Mouse (Mus musculus) limb, embryonic 11.5 days (tissue): ENCODE results near the gene Kmt2a. TPM values are rescaled to one million over a fixed set of nuclear protein-coding genes. Genes with fewer than 3 reads are reported as not detected.

Experiments
- ATAC-seq: fragments of 200-750 bp; cut with Nextera tagmentation; 2 replicates; pipeline ENCODE4 v1.8.0; 2017; ENCODE audit warnings: low read depth; ENCODE audit not compliant: insufficient number of reproducible peaks, low FRiP score, low TSS enrichment
- DNase-seq: peaks from one replicate; pipeline ENCODE4 v3.0.0-alpha.2; 2015; ENCODE audit warnings: low spot score
- H3K27ac ChIP-seq: fragments of 300-500 bp; sonication (generic); replicated peaks from 2 replicates; pipeline ENCODE4 v1.5.1; 2014; ENCODE audit warnings: low read depth, mild to moderate bottlenecking, low read length
- H3K27me3 ChIP-seq: fragments of 300-500 bp; sonication (generic); 2 replicates; pipeline ENCODE4 v1.6.1; 2014; ENCODE audit warnings: mild to moderate bottlenecking, low read length, mixed read lengths; ENCODE audit not compliant: control insufficient read depth, insufficient read depth
- H3K36me3 ChIP-seq: fragments of 300-500 bp; sonication (generic); 2 replicates; pipeline ENCODE4 v1.6.1; 2014; ENCODE audit warnings: mild to moderate bottlenecking, low read length, moderate library complexity, mixed read lengths; ENCODE audit not compliant: control insufficient read depth, insufficient read depth
- H3K4me1 ChIP-seq: fragments of 300-500 bp; sonication (generic); 2 replicates; pipeline ENCODE4 v1.6.1; 2014; ENCODE audit warnings: low read length, mixed read lengths; ENCODE audit not compliant: control insufficient read depth, insufficient read depth
- H3K4me2 ChIP-seq: fragments of 300-500 bp; sonication (generic); 2 replicates; pipeline ENCODE4 v1.6.1; 2014; ENCODE audit warnings: low read depth, mild to moderate bottlenecking, moderate library complexity; ENCODE audit not compliant: severe bottlenecking
- H3K4me3 ChIP-seq: fragments of 300-500 bp; sonication (generic); 2 replicates; pipeline ENCODE4 v1.5.1; 2014; ENCODE audit warnings: low read depth, low read length
- H3K9ac ChIP-seq: fragments of 300-500 bp; sonication (generic); 2 replicates; pipeline ENCODE4 v1.6.1; 2014; ENCODE audit warnings: mild to moderate bottlenecking, low read length
- H3K9me3 ChIP-seq: fragments of 300-500 bp; sonication (generic); 2 replicates; pipeline ENCODE4 v1.6.1; 2016; ENCODE audit warnings: low read length; ENCODE audit not compliant: control insufficient read depth
- WGBS: fragments of 180-500 bp; shearing (Covaris S2); extraction: QIAGEN DNeasy Blood & Tissue Kit; methylation state at CpG from one replicate; pipeline ENCODE4 v1.1.7; 2014; 5-methylcytosine and 5-hydroxymethylcytosine counted together
- polyA plus RNA-seq: library from polyadenylated mRNA; unstranded; fragments of >200 nt; fragmentation: Nextera tagmentation; extraction: Ambion mirVana; gene quantifications from 2 replicates; pipeline ENCODE4 v1.2.1, GENCODE M21; 2014

The Kmt2a gene
- polyA plus RNA-seq, 1 experiment from 2014 or later, result 13.7 TPM

DNA sequence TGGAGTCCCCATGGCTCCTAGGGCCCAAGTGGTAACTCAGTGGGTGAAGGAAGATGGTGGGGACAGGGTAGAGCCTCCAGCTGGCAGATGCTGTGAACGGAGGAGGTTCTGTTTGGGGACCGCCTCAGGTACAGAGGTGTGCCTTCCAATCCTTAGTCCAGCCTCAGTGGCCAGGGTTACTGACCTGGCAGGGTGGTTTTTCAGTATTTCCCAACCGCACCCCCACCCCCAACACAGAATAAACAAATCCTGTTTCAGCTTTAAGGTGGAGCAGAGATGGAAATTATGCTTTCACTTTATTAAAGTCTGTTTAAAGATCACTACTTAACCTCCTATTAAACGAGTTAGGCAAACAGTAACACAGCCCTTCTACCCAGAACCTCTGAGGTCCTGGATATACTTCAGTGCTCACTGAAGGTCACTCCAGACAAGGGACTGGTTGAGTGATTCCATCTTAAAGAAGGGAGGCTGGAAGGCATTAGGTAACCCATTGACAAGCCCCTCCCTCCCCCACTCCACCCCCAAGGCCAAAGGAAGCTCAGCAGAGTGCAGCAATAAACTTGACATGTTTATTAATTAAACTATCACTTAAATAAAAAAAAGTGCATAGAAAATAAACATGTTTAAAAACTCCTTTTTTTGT, 78.2 kb downstream of the Kmt2a start, which contains the start of gene Ttc36:
TSS of gene Ttc36 (minus strand) at position 265 of the 643 bp plus-strand sequence.
- H3K36me3 ChIP-seq, result peaks cover 9% of the 10 kb centered on the region
- H3K9ac ChIP-seq, result no peak within 1 kb of the TSS
- H3K4me2 ChIP-seq, result no peak within 1 kb of the TSS
- H3K9me3 ChIP-seq, result no peaks in the 10 kb centered on the region
- peaks cover 4% of the 10 kb centered on the region; the same call in 1 of the 2 replicates for H3K4me1 ChIP-seq
- ATAC-seq (no peak), DNase-seq (no peak)
- H3K4me3 ChIP-seq, result no peak within 1 kb of the TSS
- WGBS, result 77% methylated on average over 4 of the region's 4 CpGs
- no peak within 1 kb of the TSS for H3K27ac ChIP-seq
- peaks cover 8% of the 10 kb centered on the region; the same call in 1 of the 2 replicates for H3K27me3 ChIP-seq

DNA sequence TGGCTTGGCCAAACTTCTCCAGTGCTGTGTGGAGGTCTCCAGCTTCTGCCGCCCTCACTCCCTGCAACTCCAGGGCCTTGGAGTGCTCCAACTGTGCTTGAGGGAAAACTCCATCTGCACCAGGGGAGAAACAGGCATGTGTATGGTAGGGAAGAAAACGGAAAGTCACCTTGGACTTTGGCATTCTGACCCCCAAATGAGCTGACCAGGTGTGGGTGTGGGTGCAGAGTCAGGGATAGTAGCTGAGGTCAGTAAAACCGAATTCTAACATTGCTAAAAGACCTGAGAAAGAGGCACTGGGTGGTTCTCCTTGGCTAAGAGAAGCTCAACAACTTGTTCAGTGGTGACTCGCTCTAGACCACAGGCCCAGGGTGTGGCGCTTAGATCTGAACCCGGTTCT, 79.4 kb downstream of the Kmt2a start:
- Histone ChIP-seq H3K9ac (no peak overlapping the region), H3K4me3 (no peak overlapping the region), H3K36me3 (peaks cover 3% of the 10 kb centered on the region; the same call in 1 of the 2 replicates), H3K4me2 (no peak overlapping the region), H3K9me3 (no peaks in the 10 kb centered on the region), H3K27me3 (peaks cover 10% of the 10 kb centered on the region; the same call in 1 of the 2 replicates), H3K4me1 (peaks cover 4% of the 10 kb centered on the region; the same call in 1 of the 2 replicates), H3K27ac (no peak overlapping the region)
- WGBS, result 81% methylated on average over 6 of the region's 6 CpGs
- DNase-seq (no peak), ATAC-seq (no peak)

DNA sequence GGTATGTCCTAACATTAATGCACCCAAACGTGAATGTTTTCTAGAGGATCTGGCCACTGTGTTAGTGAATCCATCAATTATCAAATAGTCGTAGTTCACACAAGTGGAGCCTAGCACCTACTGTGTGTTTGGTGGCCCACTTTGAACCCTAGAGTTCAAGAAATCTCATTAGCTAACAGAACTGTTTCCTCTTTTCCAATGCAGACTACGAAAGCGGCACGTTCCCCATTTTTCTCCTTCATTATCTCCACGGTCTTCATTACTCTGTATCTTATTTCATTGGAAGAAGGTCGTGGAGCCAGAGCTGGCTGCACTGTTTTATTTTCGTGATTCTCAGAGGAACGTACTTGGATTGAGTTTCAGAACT, 81.2 kb downstream of the Kmt2a start:
- H3K4me1 ChIP-seq, result peaks cover 4% of the 10 kb centered on the region; the same call in 1 of the 2 replicates
- peak overlapping the region; percentile 63 for H3K9ac ChIP-seq
- H3K4me3 ChIP-seq, result peak overlapping the region; percentile 63
- 44% methylated on average over 9 of the region's 9 CpGs for WGBS
- H3K27ac ChIP-seq, result no peak overlapping the region
- peaks cover 10% of the 10 kb centered on the region; the same call in 1 of the 2 replicates for H3K27me3 ChIP-seq
- ATAC-seq (no peak), DNase-seq (no peak)
- no peaks in the 10 kb centered on the region for H3K36me3 ChIP-seq
- peak overlapping the region; percentile 74 for H3K4me2 ChIP-seq
- no peaks in the 10 kb centered on the region for H3K9me3 ChIP-seq

DNA sequence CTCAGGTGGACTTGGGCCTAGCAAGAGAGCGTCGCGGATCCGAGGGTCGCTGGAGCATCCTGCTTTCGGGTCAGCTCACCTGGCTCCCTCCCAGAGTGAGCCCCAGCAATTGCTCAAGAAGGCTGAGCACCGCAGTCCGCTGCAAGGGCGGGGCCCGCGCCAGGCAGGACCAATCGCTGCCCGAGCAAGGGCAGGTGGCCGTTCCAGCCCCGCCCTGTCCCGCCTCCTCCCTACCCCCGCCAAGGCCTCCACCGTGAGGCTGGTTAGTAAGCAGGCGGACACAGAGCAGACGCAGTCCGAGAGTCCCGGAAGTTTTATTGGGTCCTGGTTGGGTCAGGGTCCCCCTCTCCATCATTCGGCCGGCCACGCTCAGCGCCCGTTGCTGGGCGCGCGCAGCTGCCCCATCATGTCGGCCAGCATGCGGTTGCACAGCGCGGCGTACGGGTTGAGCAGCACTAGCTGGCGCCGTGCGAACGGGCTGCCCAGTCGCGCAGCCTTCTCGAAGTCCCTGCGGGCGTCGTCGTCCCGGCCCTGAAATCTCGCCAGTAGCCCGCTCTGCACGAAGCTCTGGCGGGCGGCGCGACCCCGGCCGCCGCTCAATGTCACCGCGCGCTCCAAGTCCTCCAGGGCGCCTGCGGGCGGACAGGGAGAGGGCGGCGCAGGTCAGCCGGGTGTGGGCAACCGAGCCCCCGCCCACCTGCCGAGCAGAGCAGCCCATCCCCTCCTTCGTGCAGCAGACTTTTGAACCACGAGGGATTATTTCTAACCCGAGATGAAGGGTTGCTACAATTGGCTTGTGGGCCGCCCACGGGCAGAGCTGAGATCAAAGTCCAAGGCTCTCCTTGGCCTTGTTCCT, 81.8 kb downstream of the Kmt2a start, which contains the start of gene Tmem25:
TSS of gene Tmem25 (minus strand) at position 206 of the 856 bp plus-strand sequence.
- peak within 1 kb of the TSS; percentile 74 for H3K4me2 ChIP-seq
- no peaks in the 10 kb centered on the region for H3K36me3 ChIP-seq
- H3K9me3 ChIP-seq, result no peaks in the 10 kb centered on the region
- DNase-seq (peak; percentile 88), ATAC-seq (peak; percentile 93)
- under 1% methylated on average over 75 of the region's 75 CpGs for WGBS
- H3K27ac ChIP-seq, result no peak within 1 kb of the TSS
- peak within 1 kb of the TSS; percentile 63 for H3K4me3 ChIP-seq
- H3K27me3 ChIP-seq, result peaks cover 10% of the 10 kb centered on the region; the same call in 1 of the 2 replicates
- H3K9ac ChIP-seq, result peak within 1 kb of the TSS; percentile 63
- H3K4me1 ChIP-seq, result peaks cover 4% of the 10 kb centered on the region; the same call in 1 of the 2 replicates

DNA sequence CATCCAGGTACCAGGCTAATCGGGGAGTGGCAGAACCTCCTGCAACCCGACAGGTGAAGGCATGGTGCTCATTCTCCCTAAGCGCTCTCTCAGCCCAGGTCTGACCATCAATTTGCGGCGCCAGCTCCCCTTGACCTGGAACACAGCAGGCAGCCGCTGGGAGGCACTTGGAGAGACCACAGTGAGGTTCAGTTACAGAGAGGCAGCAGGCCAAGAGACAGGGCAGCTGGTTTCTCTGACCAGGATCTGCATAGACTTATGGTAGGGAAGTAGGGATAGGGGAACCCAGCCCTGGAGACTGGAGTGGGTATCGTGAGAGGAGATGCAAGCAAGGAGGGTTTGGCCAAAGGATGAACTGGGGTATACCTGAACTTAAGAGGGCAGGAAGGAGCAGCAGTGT, 82.8 kb downstream of the Kmt2a start:
- peaks cover 10% of the 10 kb centered on the region; the same call in 1 of the 2 replicates for H3K27me3 ChIP-seq

DNA sequence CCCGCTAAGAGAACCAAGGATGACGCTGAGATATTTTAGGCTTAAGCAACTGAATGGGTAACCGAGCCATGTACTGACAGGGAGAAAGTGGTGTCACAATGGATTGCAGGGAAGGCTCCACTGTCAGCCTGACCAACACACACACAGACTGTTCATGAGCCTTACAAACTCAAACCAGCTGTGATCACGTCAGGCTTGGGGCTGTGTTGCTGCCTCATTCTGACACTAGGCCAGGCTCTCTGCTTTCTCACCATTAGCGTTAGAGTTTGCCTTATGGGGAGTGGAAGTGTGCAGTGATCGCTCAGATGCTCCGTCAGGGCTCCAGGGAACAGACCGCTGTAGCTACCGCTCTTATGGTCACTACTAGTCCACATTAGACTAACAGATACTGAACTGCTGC, 88.3 kb downstream of the Kmt2a start:
- H3K9me3 ChIP-seq, result no peaks in the 10 kb centered on the region
- H3K27ac ChIP-seq, result no peak overlapping the region
- DNase-seq (no peak), ATAC-seq (no peak)
- H3K36me3 ChIP-seq, result peaks cover 12% of the 10 kb centered on the region
- WGBS, result 65% methylated on average over 9 of the region's 9 CpGs
- no peak overlapping the region for H3K4me2 ChIP-seq
- H3K4me3 ChIP-seq, result no peak overlapping the region
- H3K4me1 ChIP-seq, result no peaks in the 10 kb centered on the region
- H3K9ac ChIP-seq, result no peak overlapping the region
- H3K27me3 ChIP-seq, result peaks cover 1% of the 10 kb centered on the region; the same call in 1 of the 2 replicates

More for the DNA sequence above, 82.8 kb downstream of the Kmt2a start:
- WGBS, result 43% methylated on average over 7 of the region's 7 CpGs
- Histone ChIP-seq H3K4me3 (no peak overlapping the region), H3K4me1 (peaks cover 4% of the 10 kb centered on the region; the same call in 1 of the 2 replicates), H3K9ac (no peak overlapping the region), H3K4me2 (peak overlapping the region; percentile 74), H3K36me3 (no peaks in the 10 kb centered on the region), H3K27ac (no peak overlapping the region), H3K9me3 (no peaks in the 10 kb centered on the region)
- no peak for DNase-seq
- ATAC-seq, result no peak

DNA sequence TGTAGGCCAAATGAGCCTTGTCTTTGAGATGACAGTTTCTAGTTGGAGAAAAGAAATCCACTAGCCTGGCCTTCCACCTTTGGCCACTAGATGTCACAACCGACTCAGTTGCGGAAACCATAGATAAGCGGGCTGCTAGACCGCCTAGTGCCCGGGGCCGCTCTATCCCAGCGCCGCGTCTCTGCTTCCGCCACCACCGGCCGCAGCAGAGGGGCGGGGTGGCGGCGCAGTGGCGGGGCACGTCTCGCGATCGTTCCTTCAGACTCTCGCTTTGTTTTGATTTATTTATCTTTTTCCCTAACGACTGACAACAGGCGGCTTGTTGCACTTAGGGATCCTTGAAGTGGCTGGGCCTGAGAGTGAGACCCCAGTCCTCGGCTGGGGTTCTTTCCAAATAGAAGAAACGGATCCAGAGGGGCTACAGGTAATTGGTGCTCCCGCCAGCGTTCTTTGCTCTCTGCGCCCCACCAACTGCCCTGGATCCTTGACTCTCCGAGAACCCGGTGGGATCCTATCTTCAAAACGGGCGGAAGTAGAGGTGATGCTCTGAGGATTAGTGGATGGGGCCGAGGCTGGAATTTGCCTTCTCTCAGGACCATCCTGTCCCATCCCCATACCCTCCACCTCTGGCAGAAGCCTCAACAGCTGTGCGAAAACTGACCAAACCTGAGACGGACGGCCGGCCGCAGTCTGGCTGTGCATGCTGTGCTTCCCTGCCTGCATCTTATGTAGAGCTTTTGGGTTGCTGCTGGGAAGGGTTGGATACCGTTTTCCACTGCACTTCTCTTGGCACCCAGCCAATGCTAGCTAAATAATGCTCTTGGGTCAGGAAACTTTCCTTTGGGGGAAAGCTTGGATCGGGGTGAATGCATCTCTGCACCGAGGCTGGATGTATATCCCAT, 108.1 kb downstream of the Kmt2a start:
- WGBS, result under 1% methylated on average over 41 of the region's 41 CpGs
- peaks cover 2% of the 10 kb centered on the region; the same call in 1 of the 2 replicates for H3K4me1 ChIP-seq
- no peaks in the 10 kb centered on the region for H3K36me3 ChIP-seq
- peak overlapping the region; percentile 25; the same call in 1 of the 2 replicates for H3K27ac ChIP-seq
- H3K4me2 ChIP-seq, result peak overlapping the region; percentile 79
- ATAC-seq (peak; percentile 98), DNase-seq (peak; percentile 96)
- no peaks in the 10 kb centered on the region for H3K27me3 ChIP-seq
- H3K9me3 ChIP-seq, result no peaks in the 10 kb centered on the region
- H3K9ac ChIP-seq, result peak overlapping the region; percentile 75
- H3K4me3 ChIP-seq, result peak overlapping the region; percentile 74
